Mouse (Mus musculus): ENCODE data around the gene Gm12794. TPM values are rescaled to one million over a fixed set of nuclear protein-coding genes. Genes with fewer than 3 reads are reported as not detected.

Gene Gm12794
- not detected in 2 replicates for polyA plus RNA-seq (2021; fragmentation: Nextera tagmentation)
- long read RNA-seq, experiment 1: 0 reads
- long read RNA-seq, experiment 2: 0 reads

DNA sequence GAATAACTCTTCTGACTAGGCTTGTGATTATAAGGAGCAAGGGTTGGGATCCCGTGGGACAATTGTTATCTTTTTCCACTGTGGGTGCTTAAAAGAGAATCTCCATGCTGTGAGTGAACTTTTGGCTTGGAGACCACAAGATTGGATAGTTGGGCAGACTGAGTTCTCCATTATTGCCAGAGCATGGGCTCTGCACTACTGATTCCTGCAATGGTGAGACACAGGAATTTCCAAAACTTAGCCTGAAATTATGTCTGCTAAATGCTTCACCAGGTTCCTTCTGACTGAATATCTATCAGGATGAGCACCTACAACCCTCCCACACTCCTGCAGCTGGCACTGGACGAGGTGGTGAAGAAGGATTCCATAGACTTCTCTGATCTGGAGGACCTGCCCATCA is at the start of gene Gm12794:
Gene Gm12794 (plus strand): TSS at position 301 of the 400 bp plus-strand sequence.

DNA sequence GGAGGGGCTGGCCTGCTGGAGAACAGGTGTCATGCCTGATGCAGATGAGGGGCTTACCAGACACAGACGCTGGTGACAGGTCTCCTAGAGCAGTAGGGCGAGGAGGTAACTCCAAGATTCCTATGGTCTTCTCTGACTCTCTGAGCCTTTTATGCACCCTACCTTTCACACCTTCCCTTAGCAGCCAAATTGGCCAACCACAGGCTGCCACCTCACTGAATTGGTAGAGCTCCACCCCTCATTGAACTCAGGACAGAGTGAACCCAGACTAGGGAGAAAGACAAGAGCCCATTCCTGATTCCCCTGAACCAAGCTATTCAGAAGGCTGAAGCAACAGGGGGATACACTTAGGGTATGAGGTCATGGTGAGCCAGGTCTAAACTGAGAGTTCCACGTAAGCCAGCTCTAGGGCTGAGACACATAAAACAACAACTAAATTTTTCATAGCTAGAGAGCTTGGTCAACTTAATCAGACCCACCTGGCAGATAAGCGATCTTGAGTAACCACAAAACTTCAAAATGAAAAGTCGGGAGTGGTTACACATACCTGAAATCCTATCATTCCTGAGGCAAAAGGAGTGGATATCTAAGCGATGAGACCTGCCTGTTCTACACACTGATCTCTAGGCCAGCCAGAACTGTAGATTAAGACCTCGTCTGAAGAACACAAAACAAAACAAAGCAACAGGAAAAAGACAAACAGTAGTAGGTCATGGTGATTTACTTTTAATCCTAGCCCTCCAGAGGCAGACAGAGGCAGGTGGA is 46.4 kb upstream of the Gm12794 start, which contains the start of gene C130073F10Rik:
Gene C130073F10Rik (minus strand): TSS at position 134 of the 765 bp plus-strand sequence.

DNA sequence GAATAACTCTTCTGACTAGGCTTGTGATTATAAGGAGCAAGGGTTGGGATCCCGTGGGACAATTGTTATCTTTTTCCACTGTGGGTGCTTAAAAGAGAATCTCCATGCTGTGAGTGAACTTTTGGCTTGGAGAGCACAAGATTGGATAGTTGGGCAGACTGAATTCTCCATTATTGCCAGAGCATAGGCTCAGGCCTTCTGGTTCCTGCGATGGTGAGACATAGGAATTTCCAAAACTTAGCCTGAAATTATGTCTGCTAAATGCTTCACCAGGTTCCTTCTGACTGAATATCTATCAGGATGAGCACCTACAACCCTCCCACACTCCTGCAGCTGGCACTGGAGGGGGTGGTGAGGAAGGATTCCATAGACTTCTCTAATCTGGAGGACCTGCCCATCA is 31.4 kb upstream of the Gm12794 start, which contains the start of gene Gm12800:
Gene Gm12800 (plus strand): TSS at position 301 of the 400 bp plus-strand sequence.

DNA sequence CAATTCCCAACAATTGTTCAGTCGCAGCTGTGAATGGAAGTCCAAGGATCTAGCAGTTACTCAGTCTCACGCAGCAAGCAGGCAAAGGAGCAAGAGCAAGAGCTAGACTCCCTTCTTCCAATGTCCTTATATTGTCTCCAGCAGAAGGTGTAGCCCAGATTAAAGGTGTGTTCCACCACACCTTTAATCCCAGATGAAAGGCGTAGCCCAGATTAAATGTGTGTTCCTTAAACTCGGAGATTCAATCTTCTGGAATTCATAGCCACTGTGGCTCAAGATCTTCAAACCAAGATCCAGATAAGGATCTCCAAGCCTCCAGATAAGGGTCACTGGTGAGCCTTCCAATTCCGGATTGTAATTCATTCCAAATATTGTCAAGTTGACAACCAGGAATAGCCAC is 40.7 kb downstream of the Gm12794 start, which contains the start of gene Gm12790:
Gene Gm12790 (minus strand): TSS at position 101 of the 400 bp plus-strand sequence.

DNA sequence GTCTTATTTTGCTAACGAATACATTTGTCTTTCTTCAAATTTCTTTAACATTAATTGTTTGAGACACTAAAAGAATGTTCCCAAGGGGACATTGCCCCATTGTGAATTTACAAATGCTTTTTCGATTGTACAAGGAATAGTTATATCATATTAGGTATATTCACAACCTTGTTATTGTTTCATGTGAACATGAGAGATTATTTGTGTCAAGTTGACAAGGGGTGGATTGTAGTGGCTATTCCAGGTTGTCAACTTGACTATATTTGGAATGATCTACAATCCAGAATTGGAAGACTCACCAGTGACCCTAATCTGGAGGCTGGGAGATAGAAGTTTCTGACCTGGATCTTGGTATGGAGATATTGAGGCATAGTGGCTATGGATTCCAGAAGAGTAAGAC is 46.1 kb downstream of the Gm12794 start, which contains the start of gene Gm12789:
Gene Gm12789 (plus strand): TSS at position 301 of the 400 bp plus-strand sequence.

Other genes with a start within 250 kb of the Gm12794 start
- gene Lepr, start 223.0 kb upstream of the Gm12794 start, polyA plus RNA-seq (2021; fragmentation: Nextera tagmentation): 0.69 and 0.81 TPM in 2 replicates
- not detected in 2 replicates for gene B020004J07Rik, start 96.4 kb upstream of the Gm12794 start, polyA plus RNA-seq (2021; fragmentation: Nextera tagmentation)
- not detected in 2 replicates for gene C130073F10Rik, start 46.6 kb upstream of the Gm12794 start, polyA plus RNA-seq (2021; fragmentation: Nextera tagmentation)
- gene Gm12800, start 31.3 kb upstream of the Gm12794 start, polyA plus RNA-seq (2021; fragmentation: Nextera tagmentation): not detected in 2 replicates
- not detected in 2 replicates for gene Gm12790, start 40.6 kb downstream of the Gm12794 start, polyA plus RNA-seq (2021; fragmentation: Nextera tagmentation)
- not detected in 2 replicates for gene Gm12789, start 46.2 kb downstream of the Gm12794 start, polyA plus RNA-seq (2021; fragmentation: Nextera tagmentation)
- gene Pde4b, start 147.1 kb downstream of the Gm12794 start, polyA plus RNA-seq (2021; fragmentation: Nextera tagmentation): 48.2 and 68.6 TPM in 2 replicates